Mouse (Mus musculus) gastrocnemius, postnatal 14 days (tissue): Measurements from ENCODE around the gene Gm10681. TPM values are rescaled to one million over a fixed set of nuclear protein-coding genes. Genes with fewer than 3 reads are reported as not detected.
"Not testable (repeated sequence)": the region's sequence is repeated elsewhere in the genome, so short reads cannot be mapped to it uniquely, and the experiment has no call there.

Experiments used
- DNase-seq: peaks from one replicate; pipeline ENCODE4 v3.0.0; 2021; ENCODE audit warnings: mixed read lengths
- intact Hi-C: fragments of 180-260 bp; cut with DNase I; formaldehyde crosslinking; loops from one replicate; pipeline ENCODE4 v1.15.1; 2025; ENCODE audit warnings: low total_unique reads
- long read RNA-seq, 2 experiments: library from polyadenylated mRNA; stranded (forward); transcript quantifications; one replicate each; pipeline ENCODE4 v2.0.0; 2021
- total RNA-seq, 2 experiments: library from RNA; stranded (reverse); gene quantifications; 2 replicates each; pipeline ENCODE4 v1.2.3; 2021

The Gm10681 gene
- total RNA-seq, result not detected
- long read RNA-seq, experiment 1, result 0 reads
- long read RNA-seq, experiment 2, result 0 reads

GRCm38 (mm10) chr3:98588707-98589106 is at the start of gene Gm10681:
Gm10681 (minus strand) TSS chr3:98588807.
- DNase-seq, result no peak
- intact Hi-C loops, result no loop called here

- no peak for DNase-seq
- intact Hi-C loops, result no loop called here
These were observed 46.5 kb upstream of the Gm10681 start for GRCm38 (mm10) chr3:98635145-98635544.

- intact Hi-C loops, result no loop called here
- no peak for DNase-seq
These were observed 41.5 kb upstream of the Gm10681 start, which contains the start of gene Hsd3b5 for GRCm38 (mm10) chr3:98630152-98630551. Hsd3b5 (minus strand) TSS chr3:98630252.

- intact Hi-C loops, result no loop called here
These were observed 41.0 kb upstream of the Gm10681 start for GRCm38 (mm10) chr3:98629633-98630032.

GRCm38 (mm10) chr3:98616786-98617185 is 28.2 kb upstream of the Gm10681 start:
- intact Hi-C loops, DNase-seq: not testable (repeated sequence)

More at GRCm38 (mm10) chr3:98629633-98630032, 41.0 kb upstream of the Gm10681 start:
- no peak for DNase-seq

GRCm38 (mm10) chr3:98616244-98616643 is 27.6 kb upstream of the Gm10681 start:
- intact Hi-C loops, DNase-seq: not testable (repeated sequence)

GRCm38 (mm10) chr3:98614406-98614927 is 25.9 kb upstream of the Gm10681 start:
- intact Hi-C loops, DNase-seq: not testable (repeated sequence)

- no peak for DNase-seq
- intact Hi-C loops, result no loop called here
These were observed 25.4 kb upstream of the Gm10681 start for GRCm38 (mm10) chr3:98613963-98614362.

- DNase-seq, intact Hi-C loops: not testable (repeated sequence)
These were observed 24.9 kb upstream of the Gm10681 start for GRCm38 (mm10) chr3:98613540-98613939.

- no peak for DNase-seq
- intact Hi-C loops, result no loop called here
These were observed 886 bp downstream of the Gm10681 start for GRCm38 (mm10) chr3:98587721-98588120.

- intact Hi-C loops, DNase-seq: not testable (repeated sequence)
These were observed 6.0 kb downstream of the Gm10681 start for GRCm38 (mm10) chr3:98582622-98583021.

- intact Hi-C loops, DNase-seq: not testable (repeated sequence)
These were observed 6.4 kb downstream of the Gm10681 start for GRCm38 (mm10) chr3:98582202-98582601.

- intact Hi-C loops, DNase-seq: not testable (repeated sequence)
These were observed 7.6 kb downstream of the Gm10681 start for GRCm38 (mm10) chr3:98581024-98581423.

- DNase-seq, intact Hi-C loops: not testable (repeated sequence)
These were observed 20.9 kb downstream of the Gm10681 start for GRCm38 (mm10) chr3:98567717-98568116.

GRCm38 (mm10) chr3:98564894-98565293 is 23.7 kb downstream of the Gm10681 start:
- intact Hi-C loops, DNase-seq: not testable (repeated sequence)

- intact Hi-C loops, DNase-seq: not testable (repeated sequence)
These were observed 24.8 kb downstream of the Gm10681 start for GRCm38 (mm10) chr3:98563831-98564230.

- not testable (repeated sequence) for DNase-seq
These were observed 27.9 kb downstream of the Gm10681 start for GRCm38 (mm10) chr3:98560711-98561110.

GRCm38 (mm10) chr3:98550832-98551231 is 37.8 kb downstream of the Gm10681 start:
- intact Hi-C loops, DNase-seq: not testable (repeated sequence)

More at GRCm38 (mm10) chr3:98560711-98561110, 27.9 kb downstream of the Gm10681 start:
- intact Hi-C loops, result not testable (repeated sequence)

GRCm38 (mm10) chr3:98550215-98550614 is 38.4 kb downstream of the Gm10681 start:
- intact Hi-C loops, result not testable (repeated sequence)

GRCm38 (mm10) chr3:98548495-98548894 is 40.1 kb downstream of the Gm10681 start:
- DNase-seq, intact Hi-C loops: not testable (repeated sequence)

More at GRCm38 (mm10) chr3:98550215-98550614, 38.4 kb downstream of the Gm10681 start:
- not testable (repeated sequence) for DNase-seq

- intact Hi-C loops, DNase-seq: not testable (repeated sequence)
These were observed 41.0 kb downstream of the Gm10681 start for GRCm38 (mm10) chr3:98547641-98548040.
